Mouse (Mus musculus): Measurements from ENCODE around the gene Cryzl1.
"Not testable (repeated sequence)": the region's sequence is repeated elsewhere in the genome, so short reads cannot be mapped to it uniquely, and the experiment has no call there.

Gene Cryzl1

DNA sequence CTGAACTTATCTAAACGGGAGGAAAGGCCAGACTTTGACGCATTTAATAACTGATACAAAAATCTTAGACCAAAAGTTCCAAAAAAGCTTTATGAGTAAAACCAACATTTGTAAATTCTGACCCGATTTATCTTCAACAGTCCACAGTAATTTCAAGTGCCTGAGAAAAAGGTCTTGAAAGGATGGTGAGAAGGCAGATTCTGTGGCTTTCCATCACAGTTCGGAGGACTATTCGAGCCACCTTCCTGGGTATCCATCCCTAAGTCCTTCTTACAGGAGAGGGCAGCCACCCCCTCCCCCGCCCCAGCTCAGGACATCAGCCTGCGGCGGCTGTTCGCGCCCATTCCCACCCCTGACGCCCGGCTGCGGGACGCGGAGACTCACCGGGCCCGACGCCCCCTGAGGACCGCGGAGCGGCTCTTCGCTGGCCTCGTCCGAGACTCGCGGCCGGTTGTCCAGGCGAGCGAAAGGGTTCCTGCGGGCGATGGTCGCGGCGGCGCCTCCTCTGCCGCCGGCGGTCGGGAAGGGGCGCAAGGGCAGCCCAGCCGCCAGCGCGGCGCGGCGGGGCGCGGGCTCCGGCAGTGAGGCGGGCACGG, 40.7 kb downstream of the Cryzl1 start:
- DNase-seq, result no peak

GRCm38 (mm10) chr16:91686369-91686768, 42.4 kb downstream of the Cryzl1 start:
- no peak for DNase-seq

DNA sequence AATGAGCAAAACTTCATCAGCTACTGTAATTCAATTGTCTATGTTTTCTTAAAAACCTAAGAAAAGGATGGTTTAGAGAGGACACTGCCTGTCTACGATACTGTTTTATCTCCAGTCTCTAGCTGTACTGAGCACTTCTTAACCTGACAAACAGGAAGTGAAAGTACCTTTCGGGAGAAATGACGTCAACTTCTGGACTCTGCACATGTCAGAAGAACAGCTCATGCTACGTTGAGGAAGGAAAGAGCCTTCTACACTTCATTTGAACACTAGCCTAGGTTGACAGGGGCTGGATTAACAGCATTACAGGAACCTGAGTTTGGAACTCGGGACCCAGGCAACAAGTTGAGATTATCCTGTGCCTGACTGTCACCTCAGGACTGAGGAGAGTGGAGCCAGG, 43.2 kb downstream of the Cryzl1 start:
- DNase-seq, result no peak

GRCm38 (mm10) chr16:91680656-91681055, 48.1 kb downstream of the Cryzl1 start:
- DNase-seq, result no peak

- DNase-seq, result no peak
Observed at GRCm38 (mm10) chr16:91678147-91678911, 50.4 kb downstream of the Cryzl1 start.

DNA sequence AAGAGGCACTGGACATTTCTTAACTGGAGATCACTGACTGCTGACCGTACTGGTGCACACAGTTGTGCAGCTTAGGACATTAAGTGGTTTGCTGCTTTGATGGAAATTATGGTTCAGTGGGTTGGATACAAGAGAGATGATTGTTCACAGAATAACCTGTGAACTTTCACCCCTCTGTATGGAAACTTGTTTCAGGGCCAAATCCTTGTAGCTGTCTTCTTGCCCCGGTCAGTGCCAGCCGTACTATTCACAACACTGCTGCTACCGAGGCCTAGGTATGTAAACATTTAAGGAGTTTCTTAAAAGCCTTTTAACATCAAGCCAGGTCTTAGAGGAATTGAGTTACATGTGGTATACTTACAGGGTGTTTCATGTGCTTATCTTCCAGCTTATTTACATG, 54.3 kb downstream of the Cryzl1 start:
- DNase-seq, result no peak

DNA sequence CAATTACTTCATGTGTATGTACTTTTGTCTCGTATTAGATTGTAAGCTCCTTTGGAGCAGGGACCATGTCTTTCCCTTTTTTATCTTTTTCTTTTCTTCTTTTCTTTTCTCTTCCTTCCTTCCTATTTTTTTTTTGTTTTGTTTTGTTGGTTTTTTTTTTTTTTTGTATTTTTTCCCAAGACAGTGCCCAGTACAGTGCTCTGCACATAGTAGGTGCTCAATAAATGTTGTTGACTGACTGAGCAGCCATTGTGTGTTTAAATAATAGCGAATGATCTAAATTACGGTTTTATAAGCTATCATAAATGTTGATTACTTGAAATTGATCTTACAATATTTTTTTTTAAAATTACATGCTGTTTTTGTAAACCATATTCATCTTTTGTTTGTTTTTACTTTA, 65.0 kb downstream of the Cryzl1 start:
- no peak for DNase-seq

DNA sequence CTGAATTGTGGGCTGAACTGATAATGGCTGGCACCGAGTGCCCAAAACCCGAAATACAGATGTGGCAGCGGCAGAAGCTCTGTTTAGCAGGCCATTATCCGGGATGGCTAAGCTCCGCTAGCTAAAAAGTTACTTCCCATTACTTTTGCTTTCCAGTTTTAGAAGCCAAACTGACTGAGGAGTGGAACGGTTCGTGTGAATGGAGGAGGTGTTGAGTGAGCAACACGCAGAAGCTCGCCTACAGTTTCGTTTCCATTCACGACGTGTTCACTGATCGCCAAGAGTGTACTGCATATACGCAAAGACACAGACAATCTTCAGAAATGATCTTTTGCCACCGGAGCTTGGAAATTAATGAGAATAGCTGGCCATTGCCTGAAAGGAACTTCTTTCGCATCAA, 66.4 kb downstream of the Cryzl1 start:
- DNase-seq, result no peak

GRCm38 (mm10) chr16:91661397-91661796, 67.4 kb downstream of the Cryzl1 start:
- no peak for DNase-seq

- no peak for DNase-seq
Observed at GRCm38 (mm10) chr16:91659798-91660197, 69.0 kb downstream of the Cryzl1 start.

- DNase-seq, result no peak
Observed at GRCm38 (mm10) chr16:91658471-91658870, 70.3 kb downstream of the Cryzl1 start.

GRCm38 (mm10) chr16:91657285-91657684, 71.5 kb downstream of the Cryzl1 start:
- DNase-seq, result no peak

DNA sequence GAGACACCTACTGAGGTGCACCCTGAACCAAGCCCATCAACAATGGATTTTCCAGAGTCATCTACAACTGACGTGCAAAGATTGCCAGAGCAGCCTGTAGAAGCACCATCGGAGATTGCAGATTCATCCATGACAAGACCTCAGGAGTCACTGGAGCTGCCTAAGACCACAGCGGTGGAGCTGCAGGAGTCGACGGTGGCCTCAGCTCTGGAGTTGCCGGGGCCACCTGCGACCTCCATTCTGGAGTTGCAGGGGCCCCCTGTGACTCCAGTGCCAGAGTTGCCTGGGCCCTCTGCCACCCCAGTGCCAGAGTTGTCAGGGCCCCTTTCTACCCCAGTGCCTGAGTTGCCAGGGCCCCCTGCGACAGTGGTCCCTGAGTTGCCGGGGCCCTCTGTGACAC, 73.5 kb downstream of the Cryzl1 start:
- no peak for DNase-seq

- no peak for DNase-seq
Observed at GRCm38 (mm10) chr16:91652191-91652590, 76.6 kb downstream of the Cryzl1 start.

GRCm38 (mm10) chr16:91649781-91650180, 79.0 kb downstream of the Cryzl1 start:
- no peak for DNase-seq

DNA sequence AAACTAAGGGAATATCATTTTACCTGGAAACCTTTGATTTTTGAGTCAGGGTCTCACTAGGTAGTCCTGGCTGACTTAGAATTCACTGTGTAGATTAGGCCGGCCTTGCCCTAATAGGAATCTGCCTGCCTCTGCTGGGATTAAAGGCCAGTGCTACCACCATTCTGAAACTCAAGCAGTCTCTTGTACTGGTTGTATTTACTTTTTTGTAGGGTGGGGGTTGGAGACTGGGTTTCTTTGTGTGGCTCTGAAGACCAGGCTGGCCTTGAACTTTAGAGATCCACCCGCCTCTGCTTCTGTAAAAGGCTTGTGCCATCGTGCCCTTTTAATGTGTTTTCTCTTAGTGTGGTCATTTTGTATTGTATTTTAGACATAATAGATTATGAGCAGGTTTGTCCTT, 79.5 kb downstream of the Cryzl1 start:
- DNase-seq, result no peak

- DNase-seq, result peak; percentile 87
Observed at GRCm38 (mm10) chr16:91648220-91648550, 80.6 kb downstream of the Cryzl1 start.

- peak; percentile 98 for DNase-seq
Observed at GRCm38 (mm10) chr16:91647461-91648219, 81.1 kb downstream of the Cryzl1 start, which contains the start of gene Son. Gene Son, plus strand, starts transcription at chr16:91647506.

DNA sequence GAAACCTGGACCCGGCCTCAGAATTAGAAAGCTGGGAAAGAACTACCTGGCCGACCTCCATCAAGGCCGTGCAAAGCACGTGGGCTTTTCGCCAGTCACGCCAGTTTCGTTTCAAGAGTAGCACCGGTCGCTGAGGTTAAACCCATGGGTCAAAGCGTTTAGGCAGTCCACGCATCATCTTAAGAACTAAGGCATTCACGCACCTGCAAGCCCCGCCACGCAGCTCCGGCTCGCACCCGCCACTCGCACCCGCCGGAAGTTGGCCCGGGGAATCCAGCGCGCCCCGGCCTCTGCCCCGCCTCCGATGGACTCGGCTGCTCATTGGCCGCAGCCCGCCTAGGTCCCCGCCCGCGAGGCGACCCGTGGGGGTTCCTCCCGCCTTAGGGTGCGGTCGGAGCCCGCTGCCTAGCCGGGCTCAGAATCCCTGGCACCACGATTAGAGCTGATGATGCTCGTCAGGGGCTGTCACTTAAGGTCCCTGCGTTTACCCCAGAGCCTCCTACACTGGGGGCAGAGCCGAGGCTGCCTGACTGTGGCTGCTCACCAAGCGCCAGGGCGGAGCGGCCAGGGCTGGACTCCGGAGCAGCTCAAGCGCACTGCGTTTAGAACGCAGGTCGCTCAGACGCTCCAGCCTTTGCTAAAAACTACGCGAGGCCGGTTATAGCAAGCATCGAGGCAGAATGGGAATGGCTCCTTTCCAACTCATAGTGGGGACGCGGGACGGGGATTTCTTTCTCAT, 81.9 kb downstream of the Cryzl1 start, which contains the start of gene Gart:
Gene Gart (minus strand): TSS at position 272 of the 739 bp plus-strand sequence.
- peak; percentile 96 for DNase-seq

GRCm38 (mm10) chr16:91645995-91646602, 82.7 kb downstream of the Cryzl1 start:
- DNase-seq, result peak; percentile 40

GRCm38 (mm10) chr16:91645420-91645819, 83.4 kb downstream of the Cryzl1 start:
- not testable (repeated sequence) for DNase-seq

- no peak for DNase-seq
Observed at GRCm38 (mm10) chr16:91644901-91645300, 83.9 kb downstream of the Cryzl1 start.

- no peak for DNase-seq
Observed at GRCm38 (mm10) chr16:91640171-91640570, 88.6 kb downstream of the Cryzl1 start.

Measured in embryo, embryonic 11 days (tissue).